Mouse (Mus musculus) neural tube, embryonic 15.5 days (tissue): ENCODE measurements around the gene Tex9. TPM values are rescaled to one million over a fixed set of nuclear protein-coding genes. Genes with fewer than 3 reads are reported as not detected.

ENCODE experiments used
- ATAC-seq: fragments of 200-750 bp; cut with Nextera tagmentation; 2 replicates; pipeline ENCODE4 v1.8.0; 2017; ENCODE audit warnings: mild to moderate bottlenecking, moderate TSS enrichment, moderate library complexity; ENCODE audit not compliant: low FRiP score
- H3K27ac ChIP-seq: fragments of 300-500 bp; sonication (generic); replicated peaks from 2 replicates; pipeline ENCODE4 v1.5.1; 2015; ENCODE audit warnings: mild to moderate bottlenecking, inconsistent platforms
- H3K27me3 ChIP-seq: fragments of 300-500 bp; sonication (generic); replicated peaks from 2 replicates; pipeline ENCODE4 v1.6.1; 2015; ENCODE audit warnings: inconsistent platforms
- H3K36me3 ChIP-seq: fragments of 300-500 bp; sonication (generic); 2 replicates; pipeline ENCODE4 v1.6.1; 2015; ENCODE audit warnings: inconsistent platforms
- H3K4me1 ChIP-seq: fragments of 300-500 bp; sonication (generic); 2 replicates; pipeline ENCODE4 v1.6.1; 2015; ENCODE audit warnings: inconsistent platforms
- H3K4me2 ChIP-seq: fragments of 300-500 bp; sonication (generic); 2 replicates; pipeline ENCODE4 v1.6.1; 2015; ENCODE audit warnings: inconsistent platforms, mild to moderate bottlenecking, moderate library complexity
- H3K4me3 ChIP-seq: fragments of 300-500 bp; sonication (generic); replicated peaks from 2 replicates; pipeline ENCODE4 v1.5.1; 2015; ENCODE audit warnings: mild to moderate bottlenecking, inconsistent platforms
- H3K9ac ChIP-seq: fragments of 300-500 bp; sonication (generic); replicated peaks from 2 replicates; pipeline ENCODE4 v1.6.1; 2015; ENCODE audit warnings: mild to moderate bottlenecking, inconsistent platforms
- H3K9me3 ChIP-seq: fragments of 300-500 bp; sonication (generic); replicated peaks from 2 replicates; pipeline ENCODE4 v1.6.1; 2016; ENCODE audit warnings: inconsistent platforms
- WGBS: fragments of 180-500 bp; shearing (Covaris S2); methylation state at CpG from one replicate; pipeline ENCODE4 v1.1.7; 2015; ENCODE audit warnings: mixed read lengths; 5-methylcytosine and 5-hydroxymethylcytosine counted together
- polyA plus RNA-seq: library from polyadenylated mRNA; unstranded; fragments of >200 nt; fragmentation: Nextera tagmentation; extraction: Ambion mirVana; gene quantifications from 2 replicates; pipeline ENCODE4 v1.2.1, GENCODE M21; 2015

The Tex9 gene
- polyA plus RNA-seq, 1 experiment from 2014 or later: 26.8 TPM

GRCm38 (mm10) chr9:72451111-72451510, 40.9 kb downstream of the Tex9 start:
- no peak for ATAC-seq
- Histone ChIP-seq H3K36me3 (no peaks in the 10 kb centered on the region), H3K4me1 (no peaks in the 10 kb centered on the region), H3K27ac (no peak overlapping the region), H3K4me3 (no peak overlapping the region), H3K9me3 (no peaks in the 10 kb centered on the region), H3K27me3 (no peaks in the 10 kb centered on the region), H3K4me2 (no peak overlapping the region), H3K9ac (no peak overlapping the region)
- 87% methylated on average over 6 of the region's 6 CpGs for WGBS

GRCm38 (mm10) chr9:72450363-72450762, 41.6 kb downstream of the Tex9 start:
- Histone ChIP-seq H3K9ac (no peak overlapping the region), H3K9me3 (no peaks in the 10 kb centered on the region), H3K27me3 (no peaks in the 10 kb centered on the region), H3K4me2 (no peak overlapping the region), H3K27ac (no peak overlapping the region), H3K36me3 (no peaks in the 10 kb centered on the region), H3K4me1 (no peaks in the 10 kb centered on the region), H3K4me3 (no peak overlapping the region)
- WGBS: 96% methylated on average over 1 of the region's 1 CpGs
- no peak for ATAC-seq

GRCm38 (mm10) chr9:72449841-72450240, 42.2 kb downstream of the Tex9 start:
- H3K9me3 ChIP-seq: no peaks in the 10 kb centered on the region
- 73% methylated on average over 2 of the region's 2 CpGs for WGBS
- H3K9ac ChIP-seq: no peak overlapping the region
- H3K27ac ChIP-seq: no peak overlapping the region
- no peak overlapping the region for H3K4me2 ChIP-seq
- no peaks in the 10 kb centered on the region for H3K27me3 ChIP-seq
- H3K36me3 ChIP-seq: no peaks in the 10 kb centered on the region
- ATAC-seq: no peak
- no peak overlapping the region for H3K4me3 ChIP-seq
- H3K4me1 ChIP-seq: no peaks in the 10 kb centered on the region

- Histone ChIP-seq H3K9me3 (no peaks in the 10 kb centered on the region), H3K36me3 (no peaks in the 10 kb centered on the region), H3K27me3 (no peaks in the 10 kb centered on the region), H3K9ac (no peak overlapping the region), H3K4me3 (no peak overlapping the region), H3K4me2 (no peak overlapping the region), H3K4me1 (no peaks in the 10 kb centered on the region), H3K27ac (no peak overlapping the region)
- ATAC-seq: no peak
- WGBS: 88% methylated on average over 7 of the region's 7 CpGs
Measured at GRCm38 (mm10) chr9:72449367-72449766, 42.6 kb downstream of the Tex9 start.

- ATAC-seq: no peak
- no peaks in the 10 kb centered on the region for H3K36me3 ChIP-seq
- no peak overlapping the region for H3K4me2 ChIP-seq
- whole genome bisulfite sequencing: 48% methylated on average over 8 of the region's 8 CpGs
- no peaks in the 10 kb centered on the region for H3K4me1 ChIP-seq
- no peak overlapping the region for H3K4me3 ChIP-seq
- H3K27me3 ChIP-seq: no peaks in the 10 kb centered on the region
- no peak overlapping the region for H3K9ac ChIP-seq
- no peaks in the 10 kb centered on the region for H3K9me3 ChIP-seq
- no peak overlapping the region for H3K27ac ChIP-seq
Measured at GRCm38 (mm10) chr9:72448026-72448425, 44.0 kb downstream of the Tex9 start.

- Histone ChIP-seq H3K27ac (no peak overlapping the region), H3K27me3 (no peaks in the 10 kb centered on the region), H3K36me3 (no peaks in the 10 kb centered on the region), H3K4me1 (peaks cover 8% of the 10 kb centered on the region), H3K9me3 (no peaks in the 10 kb centered on the region), H3K4me3 (no peak overlapping the region), H3K4me2 (no peak overlapping the region), H3K9ac (no peak overlapping the region)
- whole genome bisulfite sequencing: 94% methylated on average over 10 of the region's 10 CpGs
- no peak for ATAC-seq
Measured at GRCm38 (mm10) chr9:72441927-72442715, 49.9 kb downstream of the Tex9 start.

GRCm38 (mm10) chr9:72440948-72441926, 50.8 kb downstream of the Tex9 start:
- no peaks in the 10 kb centered on the region for H3K9me3 ChIP-seq
- peaks cover 8% of the 10 kb centered on the region for H3K4me1 ChIP-seq
- H3K4me3 ChIP-seq: no peak overlapping the region
- no peak overlapping the region for H3K4me2 ChIP-seq
- H3K27ac ChIP-seq: no peak overlapping the region
- no peak for ATAC-seq
- no peak overlapping the region for H3K9ac ChIP-seq
- H3K27me3 ChIP-seq: no peaks in the 10 kb centered on the region
- no peaks in the 10 kb centered on the region for H3K36me3 ChIP-seq
- 84% methylated on average over 8 of the region's 8 CpGs for WGBS

GRCm38 (mm10) chr9:72440358-72440757, 51.7 kb downstream of the Tex9 start:
- Histone ChIP-seq H3K27me3 (no peaks in the 10 kb centered on the region), H3K4me2 (no peak overlapping the region), H3K9me3 (no peaks in the 10 kb centered on the region), H3K27ac (no peak overlapping the region), H3K4me3 (no peak overlapping the region), H3K9ac (no peak overlapping the region), H3K36me3 (no peaks in the 10 kb centered on the region), H3K4me1 (peaks cover 8% of the 10 kb centered on the region)
- ATAC-seq: no peak
- 96% methylated on average over 4 of the region's 4 CpGs for WGBS

GRCm38 (mm10) chr9:72438749-72439148, 53.3 kb downstream of the Tex9 start:
- H3K36me3 ChIP-seq: no peaks in the 10 kb centered on the region
- H3K27ac ChIP-seq: no peak overlapping the region
- H3K9me3 ChIP-seq: no peaks in the 10 kb centered on the region
- H3K4me3 ChIP-seq: peak overlapping the region; percentile 70
- 2% methylated on average over 9 of the region's 9 CpGs for WGBS
- 0 out of 2 replicates have a peak, but pooled peaks have one; percentile 15 for ATAC-seq
- peak overlapping the region; percentile 99 for H3K4me2 ChIP-seq
- H3K27me3 ChIP-seq: no peaks in the 10 kb centered on the region
- H3K4me1 ChIP-seq: peaks cover 8% of the 10 kb centered on the region
- H3K9ac ChIP-seq: peak overlapping the region; percentile 58

- H3K27ac ChIP-seq: no peak within 1 kb of the TSS
- H3K9me3 ChIP-seq: no peaks in the 10 kb centered on the region
- H3K27me3 ChIP-seq: no peaks in the 10 kb centered on the region
- peak; percentile 99 for ATAC-seq
- H3K9ac ChIP-seq: peak within 1 kb of the TSS; percentile 58
- WGBS: 2% methylated on average over 43 of the region's 43 CpGs
- H3K4me3 ChIP-seq: peak within 1 kb of the TSS; percentile 70
- H3K36me3 ChIP-seq: no peaks in the 10 kb centered on the region
- H3K4me2 ChIP-seq: peak within 1 kb of the TSS; percentile 99
- H3K4me1 ChIP-seq: peaks cover 8% of the 10 kb centered on the region
Measured at GRCm38 (mm10) chr9:72437822-72438701, 54.0 kb downstream of the Tex9 start, which contains the start of gene Mns1. Mns1 (plus strand) TSS chr9:72438011.

- peaks cover 8% of the 10 kb centered on the region for H3K4me1 ChIP-seq
- ATAC-seq: no peak
- H3K27ac ChIP-seq: no peak overlapping the region
- no peaks in the 10 kb centered on the region for H3K27me3 ChIP-seq
- H3K36me3 ChIP-seq: no peaks in the 10 kb centered on the region
- H3K4me3 ChIP-seq: no peak overlapping the region
- WGBS: 47% methylated on average over 9 of the region's 9 CpGs
- peak overlapping the region; percentile 13; the same call in 1 of the 2 replicates for H3K4me2 ChIP-seq
- H3K9ac ChIP-seq: no peak overlapping the region
- no peaks in the 10 kb centered on the region for H3K9me3 ChIP-seq
Measured at GRCm38 (mm10) chr9:72434876-72435275, 57.1 kb downstream of the Tex9 start.
